Mouse (Mus musculus): Measurements from ENCODE around the gene Pip5k1b. TPM values are rescaled to one million over a fixed set of nuclear protein-coding genes. Genes with fewer than 3 reads are reported as not detected.

Pip5k1b gene
- polyA plus RNA-seq, 1 experiment from 2014 or later = 1.3 TPM

- no peaks in the 10 kb centered on the region for H3K9me3 ChIP-seq (ENCODE audit: control insufficient read depth, low read length)
- no peaks in the 10 kb centered on the region for H3K27me3 ChIP-seq (ENCODE audit: control insufficient read depth, insufficient read depth, low read length)
- peak overlapping the region; percentile 58 for H3K27ac ChIP-seq (ENCODE audit: low read depth, low read length)
- H3K4me2 ChIP-seq (ENCODE audit: low read depth) = peak overlapping the region; percentile 26
- H3K9ac ChIP-seq (ENCODE audit: low read length) = no peak overlapping the region
- ATAC-seq (ENCODE audit: insufficient read depth, low FRiP score, low TSS enrichment) (peak; percentile 82), DNase-seq (ENCODE audit: low spot score) (peak; percentile 44)
- no peak overlapping the region for H3K4me3 ChIP-seq (ENCODE audit: low read depth, low read length)
- H3K4me1 ChIP-seq (ENCODE audit: control insufficient read depth, insufficient read depth, low read length) = peaks cover 12% of the 10 kb centered on the region
- no peaks in the 10 kb centered on the region for H3K36me3 ChIP-seq (ENCODE audit: control insufficient read depth, insufficient read depth, low read length)
- 44% methylated on average over 19 of the region's 19 CpGs for WGBS
Observed at GRCm38 (mm10) chr19:24371763-24372640, 183.7 kb downstream of the Pip5k1b start.

- Histone ChIP-seq H3K4me2 (ENCODE audit: low read depth) (no peak overlapping the region), H3K4me3 (ENCODE audit: low read depth, low read length) (no peak overlapping the region), H3K9ac (ENCODE audit: low read length) (no peak overlapping the region), H3K36me3 (ENCODE audit: control insufficient read depth, insufficient read depth, low read length) (no peaks in the 10 kb centered on the region), H3K27ac (ENCODE audit: low read depth, low read length) (no peak overlapping the region), H3K9me3 (ENCODE audit: control insufficient read depth, low read length) (no peaks in the 10 kb centered on the region), H3K4me1 (ENCODE audit: control insufficient read depth, insufficient read depth, low read length) (peaks cover 12% of the 10 kb centered on the region), H3K27me3 (ENCODE audit: control insufficient read depth, insufficient read depth, low read length) (no peaks in the 10 kb centered on the region)
- DNase-seq (ENCODE audit: low spot score) = no peak
- 92% methylated on average over 6 of the region's 6 CpGs for WGBS
- ATAC-seq (ENCODE audit: insufficient read depth, low FRiP score, low TSS enrichment) = no peak
Observed at GRCm38 (mm10) chr19:24368419-24368818, 187.3 kb downstream of the Pip5k1b start.

DNA sequence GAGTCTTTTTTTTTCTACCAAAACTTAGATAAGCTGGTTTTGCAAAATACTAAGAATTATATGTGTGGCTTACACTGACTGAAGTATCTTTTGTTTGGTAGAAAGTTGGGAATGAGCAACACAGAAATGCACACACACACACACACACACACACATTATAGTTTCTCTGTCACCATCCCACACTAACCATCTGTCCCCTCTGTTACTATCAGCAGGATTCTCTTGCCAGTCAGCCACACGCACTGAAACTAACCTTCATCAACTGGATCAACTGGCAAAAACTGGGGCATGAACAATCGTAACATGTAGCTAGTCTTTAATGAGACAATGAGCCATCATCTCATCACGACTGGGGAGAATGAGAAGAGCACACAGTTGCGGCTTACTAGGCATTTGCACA, 187.9 kb downstream of the Pip5k1b start:
- no peak overlapping the region for H3K27ac ChIP-seq (ENCODE audit: low read depth, low read length)
- no peaks in the 10 kb centered on the region for H3K36me3 ChIP-seq (ENCODE audit: control insufficient read depth, insufficient read depth, low read length)
- H3K4me3 ChIP-seq (ENCODE audit: low read depth, low read length) = no peak overlapping the region
- peaks cover 9% of the 10 kb centered on the region for H3K4me1 ChIP-seq (ENCODE audit: control insufficient read depth, insufficient read depth, low read length)
- no peak for ATAC-seq (ENCODE audit: insufficient read depth, low FRiP score, low TSS enrichment)
- H3K9ac ChIP-seq (ENCODE audit: low read length) = no peak overlapping the region
- WGBS = 72% methylated on average over 4 of the region's 4 CpGs
- H3K9me3 ChIP-seq (ENCODE audit: control insufficient read depth, low read length) = no peaks in the 10 kb centered on the region
- no peak for DNase-seq (ENCODE audit: low spot score)
- no peaks in the 10 kb centered on the region for H3K27me3 ChIP-seq (ENCODE audit: control insufficient read depth, insufficient read depth, low read length)
- H3K4me2 ChIP-seq (ENCODE audit: low read depth) = no peak overlapping the region

GRCm38 (mm10) chr19:24366747-24367146, 188.9 kb downstream of the Pip5k1b start:
- 92% methylated on average over 1 of the region's 1 CpGs for WGBS
- H3K36me3 ChIP-seq (ENCODE audit: control insufficient read depth, insufficient read depth, low read length) = no peaks in the 10 kb centered on the region
- ATAC-seq (ENCODE audit: insufficient read depth, low FRiP score, low TSS enrichment) (no peak), DNase-seq (ENCODE audit: low spot score) (no peak)
- H3K27me3 ChIP-seq (ENCODE audit: control insufficient read depth, insufficient read depth, low read length) = no peaks in the 10 kb centered on the region
- H3K9ac ChIP-seq (ENCODE audit: low read length) = no peak overlapping the region
- H3K4me3 ChIP-seq (ENCODE audit: low read depth, low read length) = no peak overlapping the region
- peaks cover 3% of the 10 kb centered on the region; the same call in 1 of the 2 replicates for H3K4me1 ChIP-seq (ENCODE audit: control insufficient read depth, insufficient read depth, low read length)
- H3K4me2 ChIP-seq (ENCODE audit: low read depth) = no peak overlapping the region
- no peaks in the 10 kb centered on the region for H3K9me3 ChIP-seq (ENCODE audit: control insufficient read depth, low read length)
- no peak overlapping the region for H3K27ac ChIP-seq (ENCODE audit: low read depth, low read length)

GRCm38 (mm10) chr19:24362626-24363321, 192.9 kb downstream of the Pip5k1b start:
- H3K36me3 ChIP-seq (ENCODE audit: control insufficient read depth, insufficient read depth, low read length) = no peaks in the 10 kb centered on the region
- WGBS = 67% methylated on average over 8 of the region's 8 CpGs
- no peak overlapping the region for H3K27ac ChIP-seq (ENCODE audit: low read depth, low read length)
- H3K4me2 ChIP-seq (ENCODE audit: low read depth) = no peak overlapping the region
- H3K4me3 ChIP-seq (ENCODE audit: low read depth, low read length) = no peak overlapping the region
- no peaks in the 10 kb centered on the region for H3K4me1 ChIP-seq (ENCODE audit: control insufficient read depth, insufficient read depth, low read length)
- no peaks in the 10 kb centered on the region for H3K27me3 ChIP-seq (ENCODE audit: control insufficient read depth, insufficient read depth, low read length)
- no peak overlapping the region for H3K9ac ChIP-seq (ENCODE audit: low read length)
- no peak for DNase-seq (ENCODE audit: low spot score)
- no peak for ATAC-seq (ENCODE audit: insufficient read depth, low FRiP score, low TSS enrichment)
- H3K9me3 ChIP-seq (ENCODE audit: control insufficient read depth, low read length) = no peaks in the 10 kb centered on the region

- no peak overlapping the region for H3K9ac ChIP-seq (ENCODE audit: low read length)
- no peak overlapping the region for H3K27ac ChIP-seq (ENCODE audit: low read depth, low read length)
- no peaks in the 10 kb centered on the region for H3K36me3 ChIP-seq (ENCODE audit: control insufficient read depth, insufficient read depth, low read length)
- no peak overlapping the region for H3K4me3 ChIP-seq (ENCODE audit: low read depth, low read length)
- DNase-seq (ENCODE audit: low spot score) (no peak), ATAC-seq (ENCODE audit: insufficient read depth, low FRiP score, low TSS enrichment) (no peak)
- H3K4me1 ChIP-seq (ENCODE audit: control insufficient read depth, insufficient read depth, low read length) = no peaks in the 10 kb centered on the region
- H3K27me3 ChIP-seq (ENCODE audit: control insufficient read depth, insufficient read depth, low read length) = no peaks in the 10 kb centered on the region
- WGBS = 91% methylated on average over 9 of the region's 9 CpGs
- H3K4me2 ChIP-seq (ENCODE audit: low read depth) = no peak overlapping the region
- no peaks in the 10 kb centered on the region for H3K9me3 ChIP-seq (ENCODE audit: control insufficient read depth, low read length)
Observed at GRCm38 (mm10) chr19:24359270-24359669, 196.4 kb downstream of the Pip5k1b start.

DNA sequence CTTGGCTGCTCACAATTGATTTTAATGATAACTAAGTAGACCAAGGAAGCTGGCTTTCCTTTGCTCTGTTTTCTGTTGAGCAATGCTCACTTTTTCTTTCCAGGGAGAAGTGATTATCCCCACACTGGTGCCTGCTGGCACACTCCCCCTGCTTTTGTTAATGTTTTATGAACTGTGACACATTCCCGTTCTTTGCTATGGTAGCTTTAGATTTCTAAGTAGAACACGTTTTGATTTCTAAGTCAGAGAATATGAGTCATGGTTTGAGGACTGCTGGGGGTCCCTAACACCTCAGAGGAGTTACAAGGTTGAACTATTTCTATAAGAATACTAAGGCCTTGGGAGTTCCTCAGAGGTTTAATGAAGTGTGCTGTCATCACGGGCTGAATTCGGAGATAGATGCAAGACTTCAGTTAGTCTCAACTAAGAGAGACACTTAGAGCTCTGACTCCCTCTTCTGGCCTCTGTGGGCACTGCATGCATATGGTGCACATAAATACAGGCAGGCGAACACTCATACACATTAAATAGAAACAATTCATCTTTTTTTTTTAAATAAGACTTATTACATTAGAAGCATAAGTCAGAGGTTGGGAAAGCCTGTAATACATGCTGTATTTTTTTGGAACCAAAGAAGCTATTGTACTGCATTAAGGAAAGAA, 203.2 kb downstream of the Pip5k1b start:
- no peaks in the 10 kb centered on the region for H3K9me3 ChIP-seq (ENCODE audit: control insufficient read depth, low read length)
- WGBS = 87% methylated on average over 5 of the region's 5 CpGs
- H3K4me2 ChIP-seq (ENCODE audit: low read depth) = no peak overlapping the region
- H3K27ac ChIP-seq (ENCODE audit: low read depth, low read length) = no peak overlapping the region
- no peak overlapping the region for H3K4me3 ChIP-seq (ENCODE audit: low read depth, low read length)
- no peaks in the 10 kb centered on the region for H3K27me3 ChIP-seq (ENCODE audit: control insufficient read depth, insufficient read depth, low read length)
- no peak for DNase-seq (ENCODE audit: low spot score)
- ATAC-seq (ENCODE audit: insufficient read depth, low FRiP score, low TSS enrichment) = no peak
- no peaks in the 10 kb centered on the region for H3K36me3 ChIP-seq (ENCODE audit: control insufficient read depth, insufficient read depth, low read length)
- H3K9ac ChIP-seq (ENCODE audit: low read length) = no peak overlapping the region
- no peaks in the 10 kb centered on the region for H3K4me1 ChIP-seq (ENCODE audit: control insufficient read depth, insufficient read depth, low read length)

- no peaks in the 10 kb centered on the region for H3K36me3 ChIP-seq (ENCODE audit: control insufficient read depth, insufficient read depth, low read length)
- no peak overlapping the region for H3K4me3 ChIP-seq (ENCODE audit: low read depth, low read length)
- no peak overlapping the region for H3K9ac ChIP-seq (ENCODE audit: low read length)
- no peaks in the 10 kb centered on the region for H3K27me3 ChIP-seq (ENCODE audit: control insufficient read depth, insufficient read depth, low read length)
- DNase-seq (ENCODE audit: low spot score) (no peak), ATAC-seq (ENCODE audit: insufficient read depth, low FRiP score, low TSS enrichment) (no peak)
- no peak overlapping the region for H3K4me2 ChIP-seq (ENCODE audit: low read depth)
- H3K9me3 ChIP-seq (ENCODE audit: control insufficient read depth, low read length) = no peaks in the 10 kb centered on the region
- H3K4me1 ChIP-seq (ENCODE audit: control insufficient read depth, insufficient read depth, low read length) = no peaks in the 10 kb centered on the region
- H3K27ac ChIP-seq (ENCODE audit: low read depth, low read length) = no peak overlapping the region
- WGBS = 91% methylated on average over 8 of the region's 8 CpGs
Observed at GRCm38 (mm10) chr19:24344501-24344900, 211.2 kb downstream of the Pip5k1b start.

All from neural tube, embryonic 11.5 days (tissue).